Mouse (Mus musculus) CH12.LX (cell line): ENCODE results near the gene Zfp53. TPM values are rescaled to one million over a fixed set of nuclear protein-coding genes. Genes with fewer than 3 reads are reported as not detected.

Source experiments
- DNase-seq: peaks from one replicate; pipeline ENCODE4 v3.0.0-alpha.2; 2013; ENCODE audit errors: extremely low read depth
- H3K27ac ChIP-seq: 2 replicates; pipeline ENCODE4 v1.5.1; 2012; ENCODE audit warnings: low read depth, mild to moderate bottlenecking, control low read depth, moderate library complexity; ENCODE audit not compliant: insufficient read depth
- H3K27me3 ChIP-seq: replicated peaks from 2 replicates; pipeline ENCODE3; 2012; ENCODE audit warnings: inconsistent platforms
- H3K36me3 ChIP-seq, 2 experiments: replicated peaks in 1 of 2; 2 replicates each; pipeline versions ENCODE3 to v1.6.1; 2012; ENCODE audit warnings: inconsistent platforms in 1 of 2, low read length in 1 of 2, mild to moderate bottlenecking in 1 of 2, mixed read lengths in 1 of 2, moderate library complexity in 1 of 2; ENCODE audit not compliant: control insufficient read depth in 1 of 2, insufficient read depth in 1 of 2
- H3K4me1 ChIP-seq, 2 experiments: 2 replicates each; pipeline ENCODE4 v1.6.1; 2012; ENCODE audit warnings: inconsistent platforms in 1 of 2, moderate library complexity in 1 of 2; ENCODE audit not compliant: insufficient read depth in 2 of 2, control insufficient read depth in 1 of 2
- H3K4me2 ChIP-seq: 2 replicates; pipeline ENCODE4 v1.6.1; 2012; ENCODE audit warnings: low read depth, mild to moderate bottlenecking, control low read depth; ENCODE audit not compliant: poor library complexity, insufficient read depth, severe bottlenecking
- H3K4me3 ChIP-seq, 3 experiments: fragments of 150-350 bp in 1 of 3; sonication (generic) in 1 of 3; replicated peaks in 1 of 3; 2 replicates each; pipeline versions ENCODE3 to v1.5.1; 2011 to 2012; ENCODE audit warnings: low read depth in 2 of 3, low read length in 2 of 3, mild to moderate bottlenecking in 2 of 3, moderate library complexity in 2 of 3, control low read depth in 1 of 3, improper control_type of control experiment in 1 of 3, inconsistent platforms in 1 of 3, mixed read lengths in 1 of 3; ENCODE audit not compliant: poor library complexity in 1 of 3
- H3K79me2 ChIP-seq: replicated peaks from 2 replicates; pipeline ENCODE4 v1.6.1; 2012; ENCODE audit warnings: mild to moderate bottlenecking, moderate library complexity; ENCODE audit not compliant: control insufficient read depth, poor library complexity, insufficient read depth, severe bottlenecking; ENCODE audit errors: extremely low read depth
- H3K9ac ChIP-seq: 2 replicates; pipeline ENCODE4 v1.6.1; 2012; ENCODE audit warnings: low read depth, mild to moderate bottlenecking, control low read depth, moderate library complexity; ENCODE audit not compliant: insufficient read depth
- H3K9me3 ChIP-seq: replicated peaks from 2 replicates; pipeline ENCODE3; 2012; ENCODE audit warnings: low read length, inconsistent platforms, mixed read lengths
- BHLHE40 ChIP-seq: IDR thresholded peaks from 2 replicates; pipeline ENCODE4 v1.6.1; 2011; ENCODE audit warnings: mild to moderate bottlenecking, low read depth, low read length, improper control_type of control experiment
- CHD1 ChIP-seq: IDR thresholded peaks from 2 replicates; pipeline ENCODE4 v1.6.1; 2012; ENCODE audit warnings: low read depth, low read length, improper control_type of control experiment, inconsistent platforms
- CHD2 ChIP-seq: IDR thresholded peaks from 2 replicates; pipeline ENCODE4 v1.6.1; 2011; ENCODE audit warnings: low read length, improper control_type of control experiment
- CTCF ChIP-seq, 2 experiments: IDR thresholded peaks in 1 of 2; conservative IDR thresholded peaks in 1 of 2; 2 replicates each; pipeline ENCODE4 v1.5.1; 2011 to 2012; ENCODE audit warnings: low read depth in 2 of 2, low read length in 2 of 2, improper control_type of control experiment in 1 of 2, inconsistent platforms in 1 of 2, mild to moderate bottlenecking in 1 of 2, moderate library complexity in 1 of 2
- EP300 ChIP-seq: IDR thresholded peaks from 2 replicates; pipeline ENCODE4 v1.6.1; 2011; ENCODE audit warnings: low read length, improper control_type of control experiment
- GABPA ChIP-seq: IDR thresholded peaks from 2 replicates; pipeline ENCODE4 v1.6.1; 2012; ENCODE audit warnings: low read depth, low read length, improper control_type of control experiment, inconsistent platforms; ENCODE audit not compliant: insufficient replicate concordance
- IRF4 ChIP-seq: IDR thresholded peaks from 2 replicates; pipeline ENCODE4 v1.6.1; 2014; ENCODE audit warnings: low read depth, mild to moderate bottlenecking, inconsistent platforms, low read length, improper control_type of control experiment
- KAT2A ChIP-seq: IDR thresholded peaks from 2 replicates; pipeline ENCODE4 v1.6.1; 2012; ENCODE audit warnings: low read length, improper control_type of control experiment, inconsistent platforms; ENCODE audit not compliant: insufficient replicate concordance
- MAFK ChIP-seq: IDR thresholded peaks from 2 replicates; pipeline ENCODE4 v1.6.1; 2011; ENCODE audit warnings: low read length, improper control_type of control experiment; ENCODE audit not compliant: insufficient replicate concordance
- MAX ChIP-seq: IDR thresholded peaks from 2 replicates; pipeline ENCODE4 v1.6.1; 2011; ENCODE audit warnings: low read length, improper control_type of control experiment
- MAZ ChIP-seq: IDR thresholded peaks from 2 replicates; pipeline ENCODE4 v1.6.1; 2012; ENCODE audit warnings: low read depth, mild to moderate bottlenecking, inconsistent platforms, low read length, improper control_type of control experiment, moderate library complexity
- MEF2A ChIP-seq: IDR thresholded peaks from 2 replicates; pipeline ENCODE4 v1.6.1; 2014; ENCODE audit warnings: low read depth, mild to moderate bottlenecking, inconsistent platforms, low read length, improper control_type of control experiment, borderline replicate concordance
- MXI1 ChIP-seq: IDR thresholded peaks from 2 replicates; pipeline ENCODE4 v1.6.1; 2011; ENCODE audit warnings: mild to moderate bottlenecking, low read depth, low read length, improper control_type of control experiment
- POLR2A ChIP-seq: IDR thresholded peaks from 2 replicates; pipeline ENCODE4 v1.6.1; 2011; ENCODE audit warnings: low read depth, mild to moderate bottlenecking, improper control_type of control experiment, low read length
- RCOR1 ChIP-seq: conservative IDR thresholded peaks from 2 replicates; pipeline ENCODE4 v1.6.1; 2012; ENCODE audit warnings: low read depth, mild to moderate bottlenecking, inconsistent platforms, low read length, improper control_type of control experiment
- SIN3A ChIP-seq: IDR thresholded peaks from 2 replicates; pipeline ENCODE4 v1.6.1; 2012; ENCODE audit warnings: low read length, improper control_type of control experiment, inconsistent platforms
- SMC3 ChIP-seq: IDR thresholded peaks from 2 replicates; pipeline ENCODE4 v1.6.1; 2011; ENCODE audit warnings: low read depth, low read length, improper control_type of control experiment
- TCF12 ChIP-seq: IDR thresholded peaks from 2 replicates; pipeline ENCODE4 v1.6.1; 2014; ENCODE audit warnings: low read depth, mild to moderate bottlenecking, inconsistent platforms, low read length, improper control_type of control experiment
- ZKSCAN1 ChIP-seq: IDR thresholded peaks from 2 replicates; pipeline ENCODE4 v1.6.1; 2012; ENCODE audit warnings: low read depth, inconsistent platforms, low read length, improper control_type of control experiment, borderline replicate concordance
- ZMIZ1 ChIP-seq: IDR thresholded peaks from 2 replicates; pipeline ENCODE4 v1.6.1; 2012; ENCODE audit warnings: low read depth, mild to moderate bottlenecking, inconsistent platforms, low read length, improper control_type of control experiment
- dilution Hi-C: fragments of 300-500 bp; cut with MboI; formaldehyde crosslinking; loops from 2 replicates; pipeline ENCODE4 v1.14.3; 2020; ENCODE audit warnings: low sequenced_read_pairs; ENCODE audit not compliant: extremely low pct_unique_long_range_greater_than_20kb, extremely low pct_ligation_motif_present
- in situ Hi-C: fragments of 300-500 bp; cut with MboI; formaldehyde crosslinking; loops from 3 replicates; pipeline ENCODE4 v1.14.3; 2019; ENCODE audit warnings: low sequenced_read_pairs, low pct_ligation_motif_present, low pct_unique_long_range_greater_than_20kb, mixed read lengths
- polyA plus RNA-seq: library from polyadenylated mRNA; unstranded; fragments of >175 nt; gene quantifications from 2 replicates; pipeline ENCODE4 v1.2.1, GENCODE M21; 2012; ENCODE audit warnings: low read depth; ENCODE audit not compliant: insufficient read length
- total RNA-seq, 2 experiments: library from RNA; depleted of rRNA; stranded (reverse); fragments of 300-350 nt in 1 of 2; fragments of >200 nt in 1 of 2; gene quantifications; 2 replicates each; pipeline ENCODE4 v1.2.3; 2012 to 2014

The Zfp53 gene
- total and polyA plus RNA-seq, 3 experiments, result 2.4 to 8.4 (median 4.7) TPM

GRCm38 (mm10) chr17:21532101-21532951 lies 43.5 kb downstream of the Zfp53 start:
- TF ChIP-seq SMC3 (no peak), MAFK (no peak), SIN3A (no peak), KAT2A (no peak), IRF4 (no peak)
- no peak for DNase-seq
- Histone ChIP-seq H3K27ac (no peak overlapping the region), H3K36me3 (no peaks in the 10 kb centered on the region), H3K27me3 (no peaks in the 10 kb centered on the region), H3K9me3 (no peaks in the 10 kb centered on the region), H3K9ac (no peak overlapping the region), H3K4me3 (no peak overlapping the region), H3K79me2 (peaks cover 7% of the 10 kb centered on the region), H3K4me1 (peaks cover 4 to 17% of the 10 kb centered on the region in 2 experiments; a peak in 3 of 4 replicates), H3K4me2 (no peak overlapping the region)
- in situ Hi-C loops (no loop called here), dilution Hi-C loops (no loop called here)

- no peak for TF ChIP-seq MAX
- TF ChIP-seq ZKSCAN1, result no peak
- TF ChIP-seq GABPA, result no peak
- TF ChIP-seq KAT2A, result no peak
- no peak for TF ChIP-seq MEF2A
- no peak for TF ChIP-seq SIN3A
- TF ChIP-seq ZMIZ1, result no peak
- no peak for TF ChIP-seq SMC3
- TF ChIP-seq CHD2, result no peak
- no peak for TF ChIP-seq RCOR1
- TF ChIP-seq CTCF (conservative IDR thresholded peaks at IDR 0.05 in 1 of 2, IDR thresholded peaks at IDR 0.05 in 1 of 2; ENCODE audit: low read depth in 2 of 2, low read length in 2 of 2), result no peak
- no peak for TF ChIP-seq CHD1
- TF ChIP-seq EP300, result no peak
- TF ChIP-seq BHLHE40, result no peak
- no peak for TF ChIP-seq TCF12
- no peak for TF ChIP-seq POLR2A
- no peak for TF ChIP-seq MXI1
- no peak for TF ChIP-seq MAZ
- Histone ChIP-seq H3K79me2 (peaks cover 13% of the 10 kb centered on the region), H3K4me1 (peaks cover 4 to 29% of the 10 kb centered on the region in 2 experiments; a peak in 3 of 4 replicates), H3K36me3 (peaks cover 0 to 7% of the 10 kb centered on the region in 2 experiments), H3K27ac (no peak overlapping the region), H3K4me2 (peak overlapping the region; percentile 7; the same call in 1 of the 2 replicates), H3K9me3 (no peaks in the 10 kb centered on the region), H3K4me3 (no peak overlapping the region), H3K9ac (peak overlapping the region; percentile 83; the same call in 1 of the 2 replicates), H3K27me3 (no peaks in the 10 kb centered on the region)
- dilution Hi-C loops (no loop called here), in situ Hi-C loops (no loop called here)
- no peak for DNase-seq
These were observed 45.2 kb downstream of the Zfp53 start for GRCm38 (mm10) chr17:21533961-21534360.
